Mouse (Mus musculus) cerebellum, adult 8-10 months (tissue): Measurements from ENCODE around the gene Cdadc1.

Source experiments
- DNase-seq: peaks from one replicate; pipeline ENCODE4 v3.0.0; 2022

Gene Cdadc1

GRCm38 (mm10) chr14:59543158-59543826 is 54.5 kb downstream of the Cdadc1 start:
- no peak for DNase-seq

GRCm38 (mm10) chr14:59540761-59541160 is 57.0 kb downstream of the Cdadc1 start:
- no peak for DNase-seq

GRCm38 (mm10) chr14:59540230-59540629 is 57.5 kb downstream of the Cdadc1 start:
- no peak for DNase-seq

GRCm38 (mm10) chr14:59537829-59538432 is 59.8 kb downstream of the Cdadc1 start:
- DNase-seq = no peak

GRCm38 (mm10) chr14:59533908-59534307 is 63.9 kb downstream of the Cdadc1 start:
- no peak for DNase-seq

- no peak for DNase-seq
Observed at GRCm38 (mm10) chr14:59532986-59533385, 64.8 kb downstream of the Cdadc1 start.

GRCm38 (mm10) chr14:59530801-59531200 is 67.0 kb downstream of the Cdadc1 start:
- no peak for DNase-seq

GRCm38 (mm10) chr14:59525843-59526242 is 71.9 kb downstream of the Cdadc1 start:
- no peak for DNase-seq

GRCm38 (mm10) chr14:59513922-59514444 is 83.8 kb downstream of the Cdadc1 start:
- DNase-seq = no peak
